Mouse (Mus musculus) heart, adult 2 months (tissue): ENCODE measurements around the gene Slc35e1. TPM values are rescaled to one million over a fixed set of nuclear protein-coding genes. Genes with fewer than 3 reads are reported as not detected.

ENCODE experiments used
- DNase-seq, 2 experiments: peaks; one replicate each; pipeline ENCODE4 v3.0.0; 2021
- H3K27ac ChIP-seq: fragments of 200-600 bp; 2 replicates; pipeline ENCODE4 v1.8.1; 2022
- H3K27me3 ChIP-seq: fragments of 200-500 bp; 2 replicates; pipeline ENCODE4 v1.6.1; 2012; ENCODE audit warnings: mild to moderate bottlenecking, low read length, inconsistent platforms, mixed read lengths; ENCODE audit not compliant: control insufficient read depth, insufficient read depth
- H3K36me3 ChIP-seq: fragments of 200-500 bp; 2 replicates; pipeline ENCODE4 v1.6.1; 2012; ENCODE audit warnings: low read length, inconsistent platforms; ENCODE audit not compliant: control insufficient read depth, insufficient read depth
- H3K4me1 ChIP-seq: fragments of 200-500 bp; 2 replicates; pipeline ENCODE4 v1.6.1; 2011; ENCODE audit warnings: low read length; ENCODE audit not compliant: control insufficient read depth, insufficient read depth
- H3K4me3 ChIP-seq: fragments of 200-600 bp; 2 replicates; pipeline ENCODE4 v1.8.1; 2022
- H3K79me2 ChIP-seq: fragments of 200-500 bp; replicated peaks from 2 replicates; pipeline ENCODE4 v1.6.1; 2012; ENCODE audit warnings: mild to moderate bottlenecking, inconsistent platforms, low read length, moderate library complexity, mixed read lengths; ENCODE audit not compliant: control insufficient read depth, insufficient read depth
- H3K9ac ChIP-seq: fragments of 200-500 bp; 2 replicates; pipeline ENCODE4 v1.6.1; 2012; ENCODE audit warnings: low read depth, mild to moderate bottlenecking, control low read depth, inconsistent platforms, low read length, mixed read lengths
- CTCF ChIP-seq: fragments of 200-600 bp; IDR thresholded peaks from 2 replicates; pipeline ENCODE4 v1.8.1; 2022; ENCODE audit warnings: antibody characterized with exemption, mild to moderate bottlenecking, moderate library complexity
- EP300 ChIP-seq: fragments of 200-500 bp; IDR thresholded peaks from 2 replicates; pipeline ENCODE4 v1.6.1; 2011; ENCODE audit warnings: low read depth, low read length, control low read depth; ENCODE audit not compliant: insufficient read depth
- POLR2A ChIP-seq: fragments of 200-500 bp; IDR thresholded peaks from 2 replicates; pipeline ENCODE4 v1.6.1; 2011; ENCODE audit warnings: mild to moderate bottlenecking, low read depth, low read length, control low read depth; ENCODE audit not compliant: insufficient read depth
- WGBS: fragments of 180-500 bp; shearing (Covaris S2); methylation state at CpG from one replicate; pipeline ENCODE4 v1.1.7; 2018; 5-methylcytosine and 5-hydroxymethylcytosine counted together
- intact Hi-C: fragments of 180-260 bp; cut with DNase I; formaldehyde crosslinking; loops from one replicate; pipeline ENCODE4 v1.15.1; 2025
- long read RNA-seq: library from polyadenylated mRNA; stranded (forward); transcript quantifications from one replicate; pipeline ENCODE4 v2.0.0, GENCODE M21; 2021
- polyA plus RNA-seq: library from polyadenylated mRNA; depleted of rRNA; stranded (reverse); fragments of >200 nt; gene quantifications from 2 replicates; pipeline ENCODE4 v1.2.3, GENCODE M21; 2012; rRNA removed
- total RNA-seq, 2 experiments: library from RNA; stranded (reverse); gene quantifications; 2 replicates each; pipeline ENCODE4 v1.2.3; 2021

Slc35e1 gene
- total RNA-seq (10 to 100 TPM; 68.0 to 85.7 TPM), polyA plus RNA-seq (83.2 and 110 TPM in 2 replicates)
- long read RNA-seq, full-length matches to known transcripts, result 106 of 117 reads
- long read RNA-seq, partial matches to known transcripts, result 9 of 117 reads
- long read RNA-seq, other reads (novel, unspliced or antisense), result 2 of 117 reads

DNA sequence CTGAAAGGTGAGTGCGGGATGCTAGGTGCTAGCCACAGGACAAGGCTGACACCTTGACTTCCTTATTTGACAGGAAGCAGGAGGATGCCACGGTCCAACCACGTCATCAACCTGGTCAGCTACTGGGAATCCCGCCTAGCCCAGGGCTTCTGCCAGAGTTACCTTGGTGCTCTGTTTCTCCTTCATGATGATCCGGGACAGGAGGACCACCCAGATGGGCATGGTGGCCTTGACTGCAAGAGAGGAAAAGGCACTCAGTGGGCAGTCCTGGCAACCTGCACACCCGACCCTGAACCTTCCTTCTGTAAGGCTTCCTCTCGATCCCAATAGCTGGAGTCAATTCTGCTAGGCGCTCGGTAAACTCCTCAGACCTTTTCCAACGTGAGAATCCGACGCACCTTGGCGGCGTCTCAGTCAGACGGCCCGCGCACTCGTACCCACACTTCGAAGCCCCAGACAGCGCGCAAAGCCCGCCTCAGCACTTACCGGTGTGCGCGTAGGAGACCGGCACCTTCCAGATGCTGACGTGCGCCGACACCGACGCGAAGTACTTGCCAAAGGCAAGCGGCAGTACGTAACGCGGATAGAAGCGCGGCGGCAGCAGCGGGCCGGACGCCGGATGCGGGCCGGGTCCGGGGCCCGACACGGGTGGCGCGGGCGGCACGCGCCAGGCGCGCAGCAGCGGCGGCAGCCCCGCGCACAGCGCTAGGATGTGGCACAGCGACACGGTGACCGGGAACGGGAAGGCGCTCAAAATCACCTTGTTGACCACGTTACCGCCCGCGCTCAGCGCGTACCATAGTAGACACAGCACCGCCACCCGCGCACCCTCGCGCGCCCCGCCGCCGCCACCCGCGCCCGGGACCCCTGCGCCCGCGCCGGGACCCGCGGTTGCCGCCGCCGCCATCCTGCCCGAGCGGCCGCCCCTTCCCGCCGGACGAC lies at the start of gene Slc35e1:
Gene Slc35e1, minus strand, starts transcription at position 935 of the 942 bp plus-strand sequence.
- peak within 1 kb of the TSS; percentile 86 for H3K4me3 ChIP-seq
- WGBS, result 1% methylated on average over 98 of the region's 98 CpGs
- no peak for TF ChIP-seq POLR2A
- intact Hi-C loops, result loop anchor here (1.0 to 5.0 kb wide), 4 partner anchors 16 to 79 kb away; partner anchors contain the start of genes Eps15l1, Med26 and Smim7
- peaks cover 6% of the 10 kb centered on the region for H3K4me1 ChIP-seq
- H3K36me3 ChIP-seq, result no peaks in the 10 kb centered on the region
- no peak for DNase-seq
- peak within 1 kb of the TSS; percentile 80 for H3K27ac ChIP-seq
- H3K27me3 ChIP-seq, result no peaks in the 10 kb centered on the region
- H3K9ac ChIP-seq, result peak within 1 kb of the TSS; percentile 84
- H3K79me2 ChIP-seq, result peaks cover 1% of the 10 kb centered on the region

DNA sequence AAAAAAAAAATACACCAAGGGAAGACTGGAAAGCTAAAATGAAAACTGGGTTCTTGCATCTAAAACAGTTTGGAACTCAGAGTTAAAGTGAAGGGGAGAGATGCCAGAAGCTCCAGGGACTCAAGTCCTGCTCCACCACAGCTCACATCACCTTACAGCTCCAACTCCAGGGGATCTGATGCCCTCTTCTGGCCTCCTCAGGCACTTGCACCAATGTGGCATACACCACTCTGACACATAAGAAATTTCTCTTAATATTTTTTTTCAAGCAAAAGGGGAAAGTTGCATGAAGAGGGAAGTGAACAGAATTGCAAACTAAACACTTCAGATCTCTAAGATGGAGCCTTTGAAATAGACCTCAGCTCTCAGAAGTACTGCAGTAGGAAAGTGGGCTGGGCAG lies 46.8 kb upstream of the Slc35e1 start:
- H3K4me1 ChIP-seq, result peaks cover 6% of the 10 kb centered on the region
- no peak for TF ChIP-seq POLR2A
- TF ChIP-seq EP300, result no peak
- TF ChIP-seq CTCF, result peak; percentile 49
- DNase-seq, result no peak

DNA sequence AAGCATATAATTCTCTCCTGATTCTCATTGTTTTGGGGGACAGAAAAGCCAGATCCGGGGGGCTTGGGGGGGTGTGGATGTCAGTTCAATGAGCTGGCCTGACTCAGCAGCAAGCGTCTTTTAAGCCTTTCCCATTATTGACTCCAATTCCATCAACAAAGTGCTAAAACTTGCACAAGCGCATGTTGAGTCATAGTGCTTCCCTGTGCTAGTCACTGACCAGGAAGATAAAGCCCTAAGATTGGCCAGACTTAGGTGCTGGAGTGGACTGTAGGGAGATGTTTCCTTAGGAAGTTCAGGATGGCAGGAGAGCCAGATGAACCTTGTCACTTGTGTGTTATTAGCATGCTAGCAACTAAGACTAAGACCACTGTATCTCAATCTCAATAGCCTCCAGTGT lies 42.5 kb upstream of the Slc35e1 start:
- H3K4me1 ChIP-seq, result peaks cover 4% of the 10 kb centered on the region
- H3K36me3 ChIP-seq, result 0 out of 2 replicates have a peak, but pooled peaks cover 2% of the 10 kb centered on the region
- intact Hi-C loops, result no loop called here
- H3K79me2 ChIP-seq, result peaks cover 20% of the 10 kb centered on the region
- H3K4me3 ChIP-seq, result no peak overlapping the region
- WGBS, result 96% methylated on average over 3 of the region's 3 CpGs
- H3K27ac ChIP-seq, result no peak overlapping the region
- H3K9ac ChIP-seq, result no peak overlapping the region
- H3K27me3 ChIP-seq, result no peaks in the 10 kb centered on the region
- no peak for DNase-seq
- no peak for TF ChIP-seq EP300
- TF ChIP-seq POLR2A, result no peak
- no peak for TF ChIP-seq CTCF

More for the DNA sequence above, 46.8 kb upstream of the Slc35e1 start:
- H3K4me3 ChIP-seq, result no peak overlapping the region
- intact Hi-C loops, result no loop called here
- no peaks in the 10 kb centered on the region for H3K27me3 ChIP-seq
- no peak overlapping the region for H3K9ac ChIP-seq
- H3K79me2 ChIP-seq, result peaks cover 22% of the 10 kb centered on the region
- no peak overlapping the region for H3K27ac ChIP-seq
- no peaks in the 10 kb centered on the region; the same call in 1 of the 2 replicates for H3K36me3 ChIP-seq

DNA sequence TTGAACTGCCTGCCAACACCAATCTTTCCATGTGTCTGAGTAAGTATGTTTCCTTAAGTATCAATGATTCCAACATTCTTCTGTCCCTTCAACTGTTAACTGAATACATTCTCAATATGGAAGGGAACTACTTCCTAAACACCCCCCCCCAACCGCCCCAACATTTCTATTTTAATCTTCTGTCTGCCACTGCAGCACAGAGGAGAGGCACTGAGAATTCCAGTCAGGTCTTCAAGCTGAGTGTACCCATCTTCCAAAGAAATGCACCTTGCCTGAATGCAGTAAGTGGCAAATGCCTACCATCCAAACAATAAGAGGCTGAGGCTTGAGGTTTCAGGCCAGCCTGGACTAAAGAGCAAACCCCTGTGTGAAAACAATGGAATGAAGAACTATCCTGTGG lies 39.7 kb upstream of the Slc35e1 start:
- peaks cover 11% of the 10 kb centered on the region for H3K79me2 ChIP-seq
- DNase-seq, result no peak
- H3K9ac ChIP-seq, result no peak overlapping the region
- 0 out of 2 replicates have a peak, but pooled peaks cover 2% of the 10 kb centered on the region for H3K36me3 ChIP-seq
- no peaks in the 10 kb centered on the region for H3K27me3 ChIP-seq
- no peak for TF ChIP-seq CTCF
- TF ChIP-seq EP300, result no peak
- TF ChIP-seq POLR2A, result no peak
- H3K27ac ChIP-seq, result no peak overlapping the region
- WGBS, result 31% methylated on average over 1 of the region's 1 CpGs
- intact Hi-C loops, result no loop called here
- no peak overlapping the region for H3K4me3 ChIP-seq
- H3K4me1 ChIP-seq, result peaks cover 3% of the 10 kb centered on the region

DNA sequence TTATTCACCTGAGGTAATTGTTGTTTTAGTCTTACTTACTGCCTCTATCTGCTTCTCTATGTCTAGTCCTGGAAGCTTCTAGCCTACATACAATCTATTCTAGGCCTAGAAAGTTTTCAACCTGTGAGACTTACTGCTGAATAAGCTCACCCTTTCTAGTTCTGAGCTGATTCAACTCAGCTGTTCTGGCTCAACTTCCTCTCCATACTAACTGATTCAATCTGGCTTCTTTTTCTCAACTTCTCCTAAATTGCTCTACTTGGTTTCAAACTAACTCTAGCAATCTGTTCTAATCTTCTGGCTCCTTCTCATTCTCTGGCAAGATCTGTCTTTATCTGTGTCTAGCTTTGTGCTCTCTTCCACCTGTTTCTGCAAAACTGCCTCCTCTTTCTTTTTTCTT lies 29.5 kb upstream of the Slc35e1 start:
- Histone ChIP-seq H3K36me3 (no peaks in the 10 kb centered on the region), H3K9ac (no peak overlapping the region), H3K27me3 (no peaks in the 10 kb centered on the region), H3K4me3 (no peak overlapping the region), H3K4me1 (peaks cover 3% of the 10 kb centered on the region), H3K79me2 (0 out of 2 replicates have a peak, but pooled peaks cover 3% of the 10 kb centered on the region), H3K27ac (no peak overlapping the region)
- intact Hi-C loops, result no loop called here
- TF ChIP-seq CTCF (no peak), POLR2A (no peak), EP300 (no peak)
- DNase-seq, result no peak

DNA sequence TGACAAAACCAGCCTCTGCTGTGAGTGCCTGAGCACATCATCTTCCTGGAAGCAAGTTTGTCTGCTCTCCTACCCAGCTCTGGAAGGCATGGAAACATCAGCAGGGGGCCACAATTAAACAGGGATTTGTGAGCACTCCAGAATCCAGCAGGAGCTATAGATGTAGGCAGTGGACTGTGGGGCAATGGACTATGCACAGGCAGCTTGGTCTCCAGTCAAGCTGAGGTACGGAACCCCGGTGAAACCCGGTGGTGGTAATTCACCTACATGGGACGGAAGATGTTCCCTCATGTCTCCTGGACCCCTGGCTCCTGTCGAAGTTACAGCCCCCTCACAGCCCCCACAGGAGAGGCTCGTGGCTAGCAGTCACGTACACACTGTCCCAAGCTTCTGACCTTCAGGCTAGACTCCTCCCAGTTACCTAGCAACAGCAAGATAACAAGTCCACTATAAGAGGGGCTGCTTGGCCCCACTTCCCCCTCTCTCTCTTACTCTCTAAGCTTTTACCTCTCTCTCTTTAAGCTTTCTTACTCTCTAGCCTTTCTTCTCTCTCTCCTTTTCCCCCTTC lies 25.1 kb upstream of the Slc35e1 start:
- Histone ChIP-seq H3K9ac (no peak overlapping the region), H3K36me3 (no peaks in the 10 kb centered on the region), H3K4me1 (peaks cover 10% of the 10 kb centered on the region), H3K27ac (peak overlapping the region; percentile 66), H3K4me3 (no peak overlapping the region), H3K27me3 (no peaks in the 10 kb centered on the region), H3K79me2 (peaks cover 1% of the 10 kb centered on the region; the same call in 1 of the 2 replicates)
- WGBS, result 44% methylated on average over 7 of the region's 7 CpGs
- peak in 1 of 2 experiments; percentile 37 for DNase-seq
- intact Hi-C loops, result no loop called here
- TF ChIP-seq POLR2A, result no peak
- TF ChIP-seq CTCF, result no peak
- TF ChIP-seq EP300, result no peak
